Mouse (Mus musculus) T-helper 17 cell (primary cell): ENCODE measurements around the gene Akap2.

Experiments used
- in situ Hi-C, 2 experiments: fragments of 300-600 bp; cut with MboI, MseI; formaldehyde crosslinking; loops; 1 replicate in 1 of 2; 2 replicates in 1 of 2; pipeline ENCODE4 v1.15.1; 2025; ENCODE audit warnings: high pct_unique_total_duplicates in 2 of 2

Akap2 gene

DNA sequence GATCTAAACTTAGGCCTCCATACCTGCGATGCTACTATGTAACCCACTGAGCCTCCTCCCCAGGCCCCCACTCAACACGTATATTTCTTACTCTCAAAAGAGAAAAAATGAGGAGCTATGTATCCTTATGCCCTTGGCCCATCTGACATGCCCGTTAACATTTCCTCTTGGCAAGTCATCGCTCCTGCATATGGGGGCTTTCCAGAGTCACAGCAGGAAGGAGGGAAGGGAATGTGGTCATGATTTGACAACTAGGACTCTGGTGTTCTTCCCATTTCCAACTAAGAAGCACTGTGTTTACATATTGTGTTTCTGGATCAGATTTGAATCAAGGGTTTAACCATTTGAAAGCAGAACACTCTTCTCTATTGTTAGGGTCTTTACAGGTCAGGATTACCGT, 15.9 kb upstream of the Akap2 start:
- in situ Hi-C loops: no loop called here

DNA sequence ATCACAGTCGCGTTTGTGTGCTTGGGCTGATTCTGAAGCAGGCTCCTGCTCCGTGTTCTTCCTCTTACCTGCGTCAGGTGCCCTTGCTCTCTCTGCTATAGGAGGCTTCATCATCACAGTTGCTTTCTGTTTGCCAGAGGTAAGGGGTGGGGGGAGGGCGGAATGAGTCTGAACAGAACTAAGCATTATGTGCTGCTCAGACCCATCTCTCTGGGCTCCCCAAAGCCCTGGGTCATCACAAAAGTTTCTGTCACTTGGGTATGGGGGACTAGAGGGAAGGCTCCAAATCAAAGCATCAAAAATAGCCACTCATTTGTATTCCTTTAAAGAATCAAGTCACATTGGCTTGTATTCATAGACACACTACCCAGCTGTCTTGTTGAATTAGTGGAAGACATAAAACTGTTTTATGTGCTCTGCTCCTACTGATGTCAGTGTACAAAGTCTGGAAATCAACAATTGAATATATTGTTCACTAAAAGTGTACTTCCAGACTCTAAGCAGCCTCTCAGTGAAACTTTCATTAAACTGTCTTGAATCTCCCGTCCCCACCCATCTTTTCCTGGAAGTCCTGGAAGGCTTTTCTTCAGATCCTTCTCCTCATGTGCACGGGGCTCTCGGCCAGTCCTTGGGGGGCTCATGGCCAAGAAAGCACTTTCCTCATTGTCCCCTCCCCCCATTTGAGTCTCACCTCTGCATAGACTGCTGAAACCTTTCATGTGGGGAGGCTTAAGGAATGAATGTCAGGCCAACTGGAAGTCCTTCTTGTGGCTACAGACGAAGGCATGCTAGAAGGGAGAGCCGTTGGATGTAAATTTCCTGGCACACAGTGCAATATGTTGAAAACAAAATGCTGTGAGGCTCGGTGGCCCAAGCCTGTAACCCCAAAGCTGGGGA, 13.6 kb upstream of the Akap2 start:
- in situ Hi-C loops: no loop called here

- in situ Hi-C loops: no loop called here
These were observed 12.9 kb upstream of the Akap2 start for GRCm38 (mm10) chr4:57704575-57704974.

GRCm38 (mm10) chr4:57715849-57716248, 1.6 kb upstream of the Akap2 start:
- in situ Hi-C loops: no loop called here

- in situ Hi-C loops: no loop called here
These were observed 722 bp upstream of the Akap2 start for GRCm38 (mm10) chr4:57716735-57717134.

DNA sequence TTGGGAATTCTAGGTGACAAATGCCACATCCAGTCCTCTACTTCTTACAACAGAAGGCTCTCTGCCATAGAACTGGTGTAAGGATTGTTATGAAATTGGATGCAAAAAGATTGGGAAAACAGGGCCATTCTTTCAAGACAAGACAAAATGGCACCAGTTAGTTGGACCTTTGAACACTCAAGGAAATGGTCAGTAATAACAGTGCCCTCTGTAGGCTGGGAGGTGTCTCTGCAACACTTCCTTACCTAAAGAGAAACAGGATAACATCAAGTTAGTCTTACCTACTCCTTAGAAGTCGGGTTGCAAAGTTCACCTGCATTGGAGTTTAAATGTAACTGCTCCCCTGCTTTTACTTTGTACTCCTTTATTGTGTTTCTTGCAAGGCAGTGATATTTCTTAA, 1.9 kb downstream of the Akap2 start:
- in situ Hi-C loops: no loop called here

DNA sequence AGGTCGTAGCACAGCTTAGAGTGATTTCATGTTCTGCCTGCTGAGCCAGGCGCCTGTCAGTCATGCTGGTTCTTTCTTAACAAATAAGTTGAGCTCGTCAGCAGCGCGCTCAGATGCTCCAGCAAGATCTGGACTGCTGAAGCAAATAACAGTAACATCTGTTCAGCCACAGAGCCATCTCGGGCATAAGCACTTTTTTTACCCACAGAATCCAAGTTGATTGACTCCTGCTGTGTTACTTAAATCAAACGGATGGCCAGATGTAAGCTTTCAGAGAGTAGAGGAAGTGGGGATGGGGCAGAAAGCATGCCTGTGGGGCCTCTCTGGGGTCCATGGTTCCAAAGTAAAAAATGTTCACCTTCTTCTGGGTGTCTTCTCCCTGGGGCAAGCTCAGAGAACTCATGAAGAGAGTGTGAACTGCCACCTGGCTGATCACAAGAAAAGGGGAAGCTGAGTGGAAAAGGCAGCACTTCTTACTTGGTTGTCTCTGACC, 3.5 kb downstream of the Akap2 start:
- in situ Hi-C loops: no loop called here

DNA sequence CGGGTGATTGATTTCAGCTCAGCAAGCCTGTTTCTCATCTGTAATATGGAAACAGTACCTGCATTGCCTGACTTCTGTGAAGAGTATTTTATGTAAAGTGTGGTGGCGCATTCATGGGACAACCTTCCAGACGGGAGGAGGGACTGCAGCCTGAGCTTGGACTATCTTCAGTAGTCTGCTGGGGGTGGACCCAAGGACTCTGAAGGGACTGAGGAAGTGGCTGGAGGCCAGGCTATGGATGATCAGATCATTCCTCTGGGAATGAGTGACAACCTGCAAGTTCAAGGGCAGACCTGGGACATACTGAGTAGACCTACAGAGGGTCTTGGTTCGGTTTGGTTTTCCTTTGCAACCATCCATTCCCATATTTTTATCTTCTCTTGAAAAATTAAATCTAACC, 4.8 kb downstream of the Akap2 start:
- in situ Hi-C loops: no loop called here

- in situ Hi-C loops: no loop called here
These were observed 6.2 kb downstream of the Akap2 start for GRCm38 (mm10) chr4:57723659-57724058.

DNA sequence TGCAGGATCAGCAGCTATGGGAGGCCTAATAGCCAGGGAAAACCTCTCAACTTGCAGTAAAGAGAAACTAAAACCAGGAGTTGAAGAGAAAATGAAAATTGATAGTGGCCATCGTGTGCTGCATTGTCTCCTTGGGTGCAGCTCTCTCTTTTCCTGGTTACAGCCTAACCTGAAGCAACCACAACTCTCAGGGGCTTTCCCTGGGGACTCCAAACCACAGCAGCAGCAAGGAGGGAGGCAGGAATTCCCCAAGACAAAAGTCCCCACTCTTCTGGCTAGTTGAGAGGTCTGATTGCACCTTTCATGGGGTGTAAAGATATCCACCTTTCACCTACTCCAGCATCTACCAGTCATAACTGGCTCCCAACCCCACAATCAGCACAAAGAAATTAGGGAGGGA, 8.1 kb downstream of the Akap2 start:
- in situ Hi-C loops: loop anchor here in 1 of 2 experiments (5.0 kb wide), 1 partner anchor 67 kb away; no protein-coding TSS in a partner anchor

GRCm38 (mm10) chr4:57728611-57729183, 11.2 kb downstream of the Akap2 start:
- in situ Hi-C loops: loop anchor here in 1 of 2 experiments (5.0 kb wide), 1 partner anchor 64 kb away; no protein-coding TSS in a partner anchor

DNA sequence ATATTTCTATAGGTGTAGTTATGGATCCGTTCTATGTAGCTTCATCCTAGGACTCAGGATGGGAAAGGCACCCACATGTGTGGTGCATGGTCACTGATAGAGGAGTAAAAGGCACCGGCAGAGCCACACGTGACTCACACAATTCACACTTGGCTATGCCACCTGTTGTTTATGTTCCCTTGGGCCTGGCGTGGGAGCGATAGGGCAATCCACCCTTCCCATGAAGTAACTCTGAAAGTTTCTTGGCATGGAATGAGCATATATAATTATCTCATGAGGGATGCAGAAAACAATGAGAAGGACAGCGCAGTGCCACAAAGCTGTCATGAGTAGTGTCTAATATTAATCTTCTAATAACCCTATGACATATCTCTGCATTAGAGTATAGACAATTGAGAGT, 12.6 kb downstream of the Akap2 start:
- in situ Hi-C loops: loop anchor here in 1 of 2 experiments (5.0 kb wide), 1 partner anchor 58 kb away; no protein-coding TSS in a partner anchor

DNA sequence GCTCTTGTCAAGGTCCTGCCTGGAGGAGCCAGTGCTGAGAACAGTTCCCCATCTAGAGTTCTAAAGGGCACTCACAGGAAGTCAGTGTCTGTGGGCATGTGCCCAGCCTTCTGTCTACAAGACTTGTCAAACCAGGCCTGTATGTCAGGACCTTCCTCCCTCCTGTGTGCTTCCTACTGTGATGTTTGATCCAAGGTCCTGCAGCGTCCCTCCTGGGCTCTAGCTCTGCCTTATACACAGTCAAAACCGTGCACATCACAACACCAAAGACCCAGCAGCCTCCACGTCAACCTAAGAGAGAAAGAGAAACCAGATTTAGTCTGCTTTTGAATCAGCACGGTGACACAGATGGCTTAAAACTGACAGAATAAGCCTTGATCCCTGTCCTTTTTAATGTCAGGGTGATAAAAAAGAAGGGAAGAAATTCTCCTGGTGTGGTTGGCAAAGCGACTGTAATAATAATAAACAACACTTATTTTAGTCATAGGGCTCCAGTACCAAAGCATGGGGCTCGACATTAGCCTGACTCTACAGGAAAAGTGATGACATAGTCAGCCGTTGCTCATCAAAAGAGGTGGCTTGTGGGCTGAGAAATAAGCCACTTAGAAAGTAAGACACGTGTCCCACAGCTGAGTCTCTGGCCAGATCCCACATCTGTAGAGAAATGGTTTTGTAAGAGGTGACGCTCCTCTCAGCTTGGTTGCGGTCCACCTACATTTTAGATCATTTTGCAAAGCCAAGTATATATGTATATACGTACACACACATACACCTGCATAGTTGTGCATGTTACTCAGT, 13.5 kb downstream of the Akap2 start:
- in situ Hi-C loops: loop anchor here in 1 of 2 experiments (5.0 kb wide), 1 partner anchor 59 kb away; no protein-coding TSS in a partner anchor

GRCm38 (mm10) chr4:57732351-57732750, 14.9 kb downstream of the Akap2 start:
- in situ Hi-C loops: loop anchor here in 1 of 2 experiments (5.0 kb wide), 1 partner anchor 60 kb away; no protein-coding TSS in a partner anchor

DNA sequence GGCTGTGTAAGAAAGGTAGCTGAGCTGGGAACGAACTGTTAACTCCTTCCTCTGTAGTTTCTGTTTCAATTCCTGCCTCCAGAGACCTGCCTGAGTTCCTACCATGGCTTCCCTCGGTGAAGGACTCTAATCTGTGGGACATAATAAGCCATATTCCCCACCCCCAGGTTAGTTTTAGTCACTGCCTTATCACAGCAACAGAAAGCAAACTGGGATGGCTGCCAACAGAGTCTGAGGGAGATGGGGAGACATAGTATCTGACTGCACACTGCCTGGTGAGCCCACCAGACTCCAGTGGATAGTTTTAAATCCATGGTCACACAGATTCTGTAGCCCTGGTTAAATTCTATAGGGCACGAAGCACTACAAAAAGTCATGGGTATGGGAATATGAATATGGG, 16.0 kb downstream of the Akap2 start:
- in situ Hi-C loops: loop anchor here in 1 of 2 experiments (5.0 kb wide), 1 partner anchor 61 kb away; no protein-coding TSS in a partner anchor

GRCm38 (mm10) chr4:57735426-57735825, 18.0 kb downstream of the Akap2 start:
- in situ Hi-C loops: no loop called here

DNA sequence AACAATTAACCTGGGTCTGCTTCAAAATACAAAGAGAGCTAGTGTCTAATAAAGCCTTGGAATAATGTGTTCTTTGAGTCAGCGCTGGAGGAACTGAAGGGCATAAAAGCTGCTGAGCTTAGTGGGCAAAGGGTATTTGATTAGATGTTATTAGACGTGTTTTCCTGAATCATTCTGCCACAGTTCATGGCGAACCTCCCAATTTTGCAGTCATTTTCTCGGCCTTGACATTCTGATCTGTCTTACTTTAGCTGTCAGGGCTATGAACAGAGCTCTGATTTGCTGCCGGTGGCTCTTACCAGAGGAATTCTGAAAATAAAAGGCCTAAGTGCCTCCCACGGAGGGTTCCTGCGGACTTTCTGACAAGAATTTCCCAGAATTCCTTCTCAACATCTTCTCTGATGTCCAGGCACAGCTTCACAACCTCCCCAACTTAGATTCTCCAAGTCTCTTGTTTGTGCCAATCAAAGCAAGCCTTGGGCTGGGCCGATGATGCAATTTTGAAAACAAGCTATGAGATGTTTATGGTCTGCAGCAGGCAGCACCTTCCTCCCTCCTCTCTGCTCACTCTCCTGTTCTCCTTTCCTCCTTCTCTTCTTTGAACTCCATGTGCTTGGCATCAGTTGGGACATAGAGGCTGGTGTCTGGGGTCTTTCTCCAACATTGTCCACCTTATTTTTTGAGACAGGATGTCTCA, 21.5 kb downstream of the Akap2 start:
- in situ Hi-C loops: no loop called here

DNA sequence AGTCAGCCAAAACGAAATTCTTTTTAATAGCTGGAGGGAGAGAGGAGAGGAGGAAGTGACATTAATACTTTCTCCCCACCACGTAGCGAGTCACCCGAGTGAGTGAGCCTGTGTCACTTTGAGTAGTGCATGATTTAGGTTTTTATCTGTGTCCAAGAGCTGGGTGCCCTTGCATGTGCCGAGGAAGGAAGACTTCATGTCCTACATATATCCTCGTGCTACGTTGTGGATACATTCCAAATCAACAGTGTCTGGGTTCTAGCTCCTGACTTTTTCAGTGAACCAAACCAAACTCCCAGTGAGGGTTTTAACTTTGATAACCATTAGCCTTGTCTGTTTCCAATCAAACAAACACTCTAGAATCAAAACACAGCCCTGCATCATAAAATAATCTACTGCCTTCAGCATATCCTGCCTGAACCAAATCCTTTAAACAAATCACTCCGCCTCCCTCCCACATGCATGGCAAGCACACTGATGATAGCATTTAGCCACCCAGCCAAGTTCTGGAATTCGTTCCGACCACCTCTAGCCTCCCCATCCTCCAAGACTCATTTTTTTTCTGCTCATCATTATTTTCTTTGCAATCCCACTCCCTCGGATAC, 26.0 kb downstream of the Akap2 start:
- in situ Hi-C loops: no loop called here

DNA sequence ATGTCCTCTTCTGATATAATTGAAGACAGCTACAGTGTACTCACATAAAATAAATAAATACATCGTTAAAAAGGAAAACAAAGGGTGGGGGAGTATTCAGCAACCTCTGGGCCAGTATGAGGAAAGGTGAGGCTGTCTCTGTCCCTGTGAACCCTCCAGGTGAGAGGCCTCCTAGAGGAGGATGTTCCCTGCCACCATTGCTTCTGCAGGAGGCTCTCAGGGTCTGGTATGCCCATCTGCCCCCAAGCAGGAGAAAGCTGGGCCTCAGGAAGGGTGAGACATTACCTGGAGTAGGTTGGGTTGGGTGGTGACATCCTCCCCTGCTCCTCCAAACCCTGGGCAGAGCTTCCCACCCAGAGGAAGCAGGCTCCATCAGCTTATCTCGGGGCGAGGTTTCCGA, 33.2 kb downstream of the Akap2 start:
- in situ Hi-C loops: no loop called here

- in situ Hi-C loops: no loop called here
These were observed 33.6 kb downstream of the Akap2 start for GRCm38 (mm10) chr4:57751054-57751453.

- in situ Hi-C loops: no loop called here
These were observed 34.1 kb downstream of the Akap2 start for GRCm38 (mm10) chr4:57751566-57751965.
